Mouse (Mus musculus) mouse embryonic stem cell (cell line): ENCODE results near the gene Cabp4.

Source experiments
- in situ Hi-C, 2 experiments: fragments of 300-500 bp; cut with MboI; formaldehyde crosslinking; loops; 1 replicate in 1 of 2; 3 replicates in 1 of 2; pipeline ENCODE4 v1.14.3; 2019 to 2020; ENCODE audit warnings: low sequenced_read_pairs in 2 of 2, low pct_unique_long_range_greater_than_20kb in 1 of 2, mixed read lengths in 1 of 2; ENCODE audit not compliant: unreplicated experiment in 1 of 2

Gene Cabp4

GRCm38 (mm10) chr19:4094774-4095303 lies 49.0 kb downstream of the Cabp4 start:
- in situ Hi-C loops: no loop called here

GRCm38 (mm10) chr19:4094348-4094747 lies 49.5 kb downstream of the Cabp4 start:
- in situ Hi-C loops: no loop called here

GRCm38 (mm10) chr19:4093772-4094171 lies 50.1 kb downstream of the Cabp4 start:
- in situ Hi-C loops: no loop called here

- in situ Hi-C loops: no loop called here
These were observed 51.1 kb downstream of the Cabp4 start for GRCm38 (mm10) chr19:4092750-4093149.

GRCm38 (mm10) chr19:4091383-4091782 lies 52.5 kb downstream of the Cabp4 start:
- in situ Hi-C loops: no loop called here

- in situ Hi-C loops: no loop called here
These were observed 53.4 kb downstream of the Cabp4 start for GRCm38 (mm10) chr19:4090446-4090845.

GRCm38 (mm10) chr19:4089128-4089527 lies 54.7 kb downstream of the Cabp4 start:
- in situ Hi-C loops: no loop called here

- in situ Hi-C loops: no loop called here
These were observed 55.7 kb downstream of the Cabp4 start for GRCm38 (mm10) chr19:4088146-4088545.

GRCm38 (mm10) chr19:4087090-4087489 lies 56.7 kb downstream of the Cabp4 start:
- in situ Hi-C loops: no loop called here

GRCm38 (mm10) chr19:4086156-4086555 lies 57.7 kb downstream of the Cabp4 start:
- in situ Hi-C loops: no loop called here
